Mouse (Mus musculus) ES-E14 (cell line): ENCODE results near the gene Hnrnpdl.

ENCODE experiments used
- MAFK ChIP-seq: IDR thresholded peaks from 2 replicates; pipeline ENCODE4 v1.6.1; 2014; ENCODE audit warnings: mild to moderate bottlenecking, low read depth, low read length, inconsistent platforms; ENCODE audit not compliant: insufficient read depth
- ZC3H11A ChIP-seq: IDR thresholded peaks from 2 replicates; pipeline ENCODE4 v1.6.1; 2012; ENCODE audit warnings: low read depth, mild to moderate bottlenecking, inconsistent platforms, low read length, borderline replicate concordance
- ZNF384 ChIP-seq: IDR thresholded peaks from 2 replicates; pipeline ENCODE4 v1.6.1; 2012; ENCODE audit warnings: low read depth, low read length, inconsistent platforms

DNA sequence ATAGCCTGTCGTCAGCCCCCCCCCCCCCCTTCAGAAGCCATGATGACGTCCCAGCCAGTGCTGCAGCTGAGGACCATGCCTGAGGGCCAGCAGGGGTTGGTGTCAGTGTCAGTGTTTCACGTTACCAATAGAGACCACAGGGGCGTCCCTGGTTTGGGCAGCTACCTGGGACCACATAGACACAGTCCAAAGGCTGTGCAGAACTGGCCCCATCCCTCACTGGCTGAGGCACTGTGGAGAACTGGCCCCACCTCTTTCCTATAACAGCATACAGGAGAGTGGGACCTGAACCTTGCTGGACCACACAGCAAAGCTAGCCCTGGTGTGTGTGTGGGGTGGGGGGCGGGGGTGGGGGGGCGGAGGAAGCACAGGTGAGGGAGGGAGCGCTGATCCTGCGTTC is 39.0 kb downstream of the Hnrnpdl start:
- no peak for TF ChIP-seq ZC3H11A
- no peak for TF ChIP-seq ZNF384
- TF ChIP-seq MAFK: no peak
